Mouse (Mus musculus): Measurements from ENCODE around the gene Dapk3. TPM values are rescaled to one million over a fixed set of nuclear protein-coding genes. Genes with fewer than 3 reads are reported as not detected.
A peak's percentile ranks its signal among the peaks of the same experiment; 100 is the strongest.

Gene Dapk3
- polyA plus RNA-seq, 1 experiment from 2014 or later, result 32.4 TPM

DNA sequence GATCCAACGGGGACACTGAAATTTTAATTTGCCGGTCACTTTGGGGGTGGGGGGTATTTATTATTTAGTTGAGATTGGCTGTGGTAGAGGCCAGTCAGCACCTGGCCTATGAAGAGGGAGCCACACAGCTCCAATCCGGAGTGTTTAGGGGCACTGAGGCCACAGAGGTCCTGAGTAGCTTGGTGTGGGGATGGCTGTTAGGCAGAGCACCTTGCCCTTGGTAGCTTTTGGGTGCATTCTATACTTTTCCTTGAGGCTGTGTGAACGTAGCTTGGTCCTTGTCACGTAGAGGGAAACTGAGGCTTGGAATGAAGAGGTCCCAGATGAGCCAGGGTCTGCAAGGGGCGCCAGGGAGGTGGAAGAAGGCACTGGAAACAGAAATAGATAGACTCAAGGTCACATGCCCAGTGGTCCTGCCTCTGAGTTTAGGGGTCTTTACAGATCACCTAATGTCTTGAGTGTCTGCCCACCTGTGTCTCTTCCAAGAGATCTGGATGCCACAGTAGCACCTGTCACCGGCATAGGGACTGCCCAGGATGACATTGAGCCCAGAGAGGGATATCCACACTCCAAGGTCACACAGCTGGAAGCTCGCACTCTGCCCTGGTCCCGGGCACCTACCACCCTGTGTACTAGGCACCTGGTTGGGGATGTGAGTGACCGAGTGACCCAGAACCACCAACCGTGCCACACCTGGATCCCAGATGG, 43.8 kb upstream of the Dapk3 start:
- ATAC-seq (ENCODE audit: insufficient read depth, low FRiP score), result no peak
- WGBS, result 51% methylated on average over 11 of the region's 11 CpGs
- peaks cover 58% of the 10 kb centered on the region for H3K4me1 ChIP-seq (ENCODE audit: control insufficient read depth, insufficient read depth, low read length)

DNA sequence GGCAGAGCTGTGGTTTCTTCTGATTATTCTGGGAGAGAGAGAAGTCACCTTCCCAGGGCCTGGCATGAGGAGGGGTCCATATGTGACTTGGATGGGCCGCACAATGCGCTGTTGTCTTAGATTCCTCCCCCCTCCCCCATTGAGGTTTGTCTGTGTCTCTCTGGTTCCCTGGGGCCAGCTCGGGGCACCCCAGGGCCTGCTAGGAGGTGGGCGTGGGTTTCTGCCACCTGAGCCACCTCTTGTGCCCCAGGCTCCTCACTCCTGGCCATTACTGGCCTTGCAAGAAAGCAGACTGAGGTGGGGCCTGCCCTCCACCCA, 43.3 kb upstream of the Dapk3 start:
- peaks cover 12% of the 10 kb centered on the region for H3K36me3 ChIP-seq (ENCODE audit: control insufficient read depth, insufficient read depth, low read length)
- H3K4me1 ChIP-seq (ENCODE audit: control insufficient read depth, insufficient read depth, low read length), result peaks cover 55% of the 10 kb centered on the region
- H3K4me3 ChIP-seq (replicated peaks; ENCODE audit: low read length), result peak overlapping the region; percentile 89
- no peaks in the 10 kb centered on the region for H3K27me3 ChIP-seq (ENCODE audit: control insufficient read depth, insufficient read depth, low read length)
- peak overlapping the region; percentile 98 for H3K4me2 ChIP-seq (ENCODE audit: low read depth, low read length)
- H3K9ac ChIP-seq (ENCODE audit: low read length), result peak overlapping the region; percentile 91
- ATAC-seq (ENCODE audit: insufficient read depth, low FRiP score), result no peak
- no peaks in the 10 kb centered on the region for H3K9me3 ChIP-seq (replicated peaks; ENCODE audit: control insufficient read depth, low read length)
- 66% methylated on average over 4 of the region's 4 CpGs for WGBS
- peak overlapping the region; percentile 94 for H3K27ac ChIP-seq (ENCODE audit: low read length)

More for the DNA sequence above, 43.8 kb upstream of the Dapk3 start:
- Histone ChIP-seq H3K4me3 (replicated peaks; ENCODE audit: low read length) (peak overlapping the region; percentile 89), H3K4me2 (ENCODE audit: low read depth, low read length) (peak overlapping the region; percentile 98), H3K9ac (ENCODE audit: low read length) (peak overlapping the region; percentile 91), H3K27me3 (ENCODE audit: control insufficient read depth, insufficient read depth, low read length) (no peaks in the 10 kb centered on the region; the same call in 1 of the 2 replicates), H3K36me3 (ENCODE audit: control insufficient read depth, insufficient read depth, low read length) (peaks cover 7% of the 10 kb centered on the region), H3K27ac (ENCODE audit: low read length) (peak overlapping the region; percentile 94), H3K9me3 (replicated peaks; ENCODE audit: control insufficient read depth, low read length) (no peaks in the 10 kb centered on the region)

- Histone ChIP-seq H3K27ac (ENCODE audit: low read length) (peak overlapping the region; percentile 94), H3K4me3 (replicated peaks; ENCODE audit: low read length) (peak overlapping the region; percentile 89), H3K36me3 (ENCODE audit: control insufficient read depth, insufficient read depth, low read length) (peaks cover 16% of the 10 kb centered on the region), H3K4me1 (ENCODE audit: control insufficient read depth, insufficient read depth, low read length) (peaks cover 51% of the 10 kb centered on the region), H3K9ac (ENCODE audit: low read length) (peak overlapping the region; percentile 91), H3K4me2 (ENCODE audit: low read depth, low read length) (peak overlapping the region; percentile 98), H3K9me3 (replicated peaks; ENCODE audit: control insufficient read depth, low read length) (no peaks in the 10 kb centered on the region), H3K27me3 (ENCODE audit: control insufficient read depth, insufficient read depth, low read length) (no peaks in the 10 kb centered on the region)
- ATAC-seq (ENCODE audit: insufficient read depth, low FRiP score), result no peak
- WGBS, result 31% methylated on average over 8 of the region's 8 CpGs
These were observed 42.8 kb upstream of the Dapk3 start for GRCm38 (mm10) chr10:81140005-81140404.

- H3K27ac ChIP-seq (ENCODE audit: low read length), result peak overlapping the region; percentile 94
These were observed 41.9 kb upstream of the Dapk3 start for GRCm38 (mm10) chr10:81140717-81141454.

DNA sequence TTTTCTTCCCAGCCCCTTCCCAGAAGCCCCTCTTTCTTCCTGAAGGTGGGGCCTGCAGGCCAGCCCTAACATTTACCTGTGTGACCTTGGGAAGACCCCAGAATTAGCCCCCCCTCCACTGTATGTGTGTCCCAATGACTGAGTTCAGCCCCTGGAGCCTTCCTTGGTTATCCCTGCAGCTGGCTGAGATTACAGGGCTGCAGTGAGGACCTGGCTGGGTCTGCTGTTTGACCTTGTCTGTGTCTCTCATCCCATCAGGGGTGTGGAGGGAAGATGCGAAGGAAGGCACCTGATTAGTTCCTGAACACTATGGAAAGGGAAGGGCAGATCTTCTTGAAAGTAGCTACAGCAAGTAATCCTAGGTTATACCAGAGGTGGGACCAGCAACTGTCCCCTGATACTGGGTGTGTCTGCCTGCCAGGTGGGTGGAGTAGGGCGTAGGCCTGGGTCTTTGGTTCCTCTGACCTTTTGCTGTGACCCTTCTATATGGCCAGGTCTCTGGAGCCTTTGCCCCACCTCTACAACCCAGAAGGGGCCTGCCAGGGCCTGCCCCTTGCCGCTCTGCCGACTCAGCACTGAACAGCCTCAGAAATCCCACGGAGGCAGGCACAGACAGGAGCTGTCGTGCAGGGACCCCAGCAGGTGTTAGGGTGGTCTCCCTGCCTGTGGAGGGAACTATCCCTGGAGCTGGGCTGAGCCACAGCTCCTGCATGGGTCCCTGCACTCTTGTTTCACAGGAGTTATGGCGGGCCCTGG, 41.2 kb upstream of the Dapk3 start:
- Histone ChIP-seq H3K4me1 (ENCODE audit: control insufficient read depth, insufficient read depth, low read length) (peaks cover 55% of the 10 kb centered on the region), H3K4me2 (ENCODE audit: low read depth, low read length) (peak overlapping the region; percentile 98), H3K36me3 (ENCODE audit: control insufficient read depth, insufficient read depth, low read length) (peaks cover 29% of the 10 kb centered on the region), H3K27ac (ENCODE audit: low read length) (peak overlapping the region; percentile 94), H3K27me3 (ENCODE audit: control insufficient read depth, insufficient read depth, low read length) (no peaks in the 10 kb centered on the region), H3K9ac (ENCODE audit: low read length) (peak overlapping the region; percentile 91), H3K9me3 (replicated peaks; ENCODE audit: control insufficient read depth, low read length) (no peaks in the 10 kb centered on the region), H3K4me3 (replicated peaks; ENCODE audit: low read length) (peak overlapping the region; percentile 89)
- 68% methylated on average over 7 of the region's 7 CpGs for WGBS
- ATAC-seq (ENCODE audit: insufficient read depth, low FRiP score), result no peak

More at GRCm38 (mm10) chr10:81140717-81141454, 41.9 kb upstream of the Dapk3 start:
- 34% methylated on average over 10 of the region's 10 CpGs for WGBS
- Histone ChIP-seq H3K36me3 (ENCODE audit: control insufficient read depth, insufficient read depth, low read length) (peaks cover 23% of the 10 kb centered on the region), H3K4me1 (ENCODE audit: control insufficient read depth, insufficient read depth, low read length) (peaks cover 49% of the 10 kb centered on the region), H3K9me3 (replicated peaks; ENCODE audit: control insufficient read depth, low read length) (no peaks in the 10 kb centered on the region), H3K9ac (ENCODE audit: low read length) (peak overlapping the region; percentile 91), H3K4me3 (replicated peaks; ENCODE audit: low read length) (peak overlapping the region; percentile 89), H3K27me3 (ENCODE audit: control insufficient read depth, insufficient read depth, low read length) (no peaks in the 10 kb centered on the region), H3K4me2 (ENCODE audit: low read depth, low read length) (peak overlapping the region; percentile 98)
- ATAC-seq (ENCODE audit: insufficient read depth, low FRiP score), result no peak

DNA sequence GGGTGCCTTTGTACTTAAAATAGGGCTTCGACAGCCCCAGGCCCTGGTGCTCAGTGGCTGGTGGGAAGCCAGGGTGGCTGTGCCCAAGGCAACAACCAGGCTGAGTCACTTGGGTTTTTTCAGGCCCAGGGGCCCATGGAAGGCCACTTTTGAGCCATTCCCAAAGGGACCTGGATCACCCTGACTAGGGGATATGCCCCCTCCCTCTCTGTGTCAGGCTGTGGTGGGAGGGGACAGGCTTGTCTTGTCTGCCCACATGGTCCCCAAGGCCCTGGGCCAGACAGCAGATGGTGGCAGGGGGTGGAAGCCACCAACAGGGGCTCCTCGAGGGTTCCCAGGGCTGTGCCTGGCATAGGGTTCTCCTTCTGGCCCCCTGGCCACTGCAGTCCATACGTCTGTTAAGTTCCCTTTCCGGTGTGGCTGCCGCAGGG, 40.2 kb upstream of the Dapk3 start:
- Histone ChIP-seq H3K27me3 (ENCODE audit: control insufficient read depth, insufficient read depth, low read length) (no peaks in the 10 kb centered on the region), H3K9ac (ENCODE audit: low read length) (peak overlapping the region; percentile 56), H3K4me1 (ENCODE audit: control insufficient read depth, insufficient read depth, low read length) (peaks cover 55% of the 10 kb centered on the region), H3K27ac (ENCODE audit: low read length) (peak overlapping the region; percentile 94), H3K4me2 (ENCODE audit: low read depth, low read length) (peak overlapping the region; percentile 98), H3K9me3 (replicated peaks; ENCODE audit: control insufficient read depth, low read length) (no peaks in the 10 kb centered on the region), H3K4me3 (replicated peaks; ENCODE audit: low read length) (peak overlapping the region; percentile 89; the same call in 1 of the 2 replicates), H3K36me3 (ENCODE audit: control insufficient read depth, insufficient read depth, low read length) (peaks cover 36% of the 10 kb centered on the region)
- ATAC-seq (ENCODE audit: insufficient read depth, low FRiP score), result no peak
- WGBS, result 71% methylated on average over 5 of the region's 5 CpGs

- no peak for ATAC-seq (ENCODE audit: insufficient read depth, low FRiP score)
- H3K9ac ChIP-seq (ENCODE audit: low read length), result peak overlapping the region; percentile 56
These were observed 39.6 kb upstream of the Dapk3 start for GRCm38 (mm10) chr10:81143157-81143633.

GRCm38 (mm10) chr10:81143845-81144437, 38.9 kb upstream of the Dapk3 start:
- H3K27me3 ChIP-seq (ENCODE audit: control insufficient read depth, insufficient read depth, low read length), result no peaks in the 10 kb centered on the region
- ATAC-seq (ENCODE audit: insufficient read depth, low FRiP score), result no peak
- 94% methylated on average over 52 of the region's 52 CpGs for WGBS
- peaks cover 48% of the 10 kb centered on the region for H3K36me3 ChIP-seq (ENCODE audit: control insufficient read depth, insufficient read depth, low read length)
- H3K9me3 ChIP-seq (replicated peaks; ENCODE audit: control insufficient read depth, low read length), result no peaks in the 10 kb centered on the region
- no peak overlapping the region for H3K4me3 ChIP-seq (replicated peaks; ENCODE audit: low read length)
- peaks cover 49% of the 10 kb centered on the region for H3K4me1 ChIP-seq (ENCODE audit: control insufficient read depth, insufficient read depth, low read length)
- H3K9ac ChIP-seq (ENCODE audit: low read length), result no peak overlapping the region
- no peak overlapping the region for H3K4me2 ChIP-seq (ENCODE audit: low read depth, low read length)
- peak overlapping the region; percentile 64 for H3K27ac ChIP-seq (ENCODE audit: low read length)

More at GRCm38 (mm10) chr10:81143157-81143633, 39.6 kb upstream of the Dapk3 start:
- Histone ChIP-seq H3K27ac (ENCODE audit: low read length) (peak overlapping the region; percentile 94), H3K4me3 (replicated peaks; ENCODE audit: low read length) (no peak overlapping the region), H3K4me2 (ENCODE audit: low read depth, low read length) (peak overlapping the region; percentile 98; the same call in 1 of the 2 replicates), H3K4me1 (ENCODE audit: control insufficient read depth, insufficient read depth, low read length) (peaks cover 55% of the 10 kb centered on the region), H3K27me3 (ENCODE audit: control insufficient read depth, insufficient read depth, low read length) (no peaks in the 10 kb centered on the region), H3K36me3 (ENCODE audit: control insufficient read depth, insufficient read depth, low read length) (peaks cover 41% of the 10 kb centered on the region), H3K9me3 (replicated peaks; ENCODE audit: control insufficient read depth, low read length) (no peaks in the 10 kb centered on the region)
- 83% methylated on average over 7 of the region's 7 CpGs for WGBS
